ENCODE assay signal across 9 mouse cellular contexts in genomic region chr17:63677996-63678657, GRCm38 (mm10).
DNase-seq lines count a peak whose midpoint lies in the region; ATAC-seq and TF ChIP-seq lines count a peak whose summit lies in the region.
"Had no signal": no experiment of that assay in that cellular context is flagged by ENCODE, and none has a peak within 500 bp of the region (broad histone marks: within the 10 kb centered on the region; RNA-seq: fewer than 3 reads in every experiment).

No protein-coding gene starts in this region.

- no peak overlapping the region for H3K4me2 ChIP-seq in heart, embryonic 15.5 days

- no peaks in the 10 kb centered on the region for H3K36me3 ChIP-seq in heart, embryonic 15.5 days

- no peaks in the 10 kb centered on the region for H3K27me3 ChIP-seq in Patski
- H3K27me3 ChIP-seq in heart, embryonic 15.5 days: no peaks in the 10 kb centered on the region
- H3K27me3 ChIP-seq: megakaryocyte, embryonic 14.5 days had no signal

- POLR2A ChIA-PET in Patski (lab: Charles Lee): interaction anchor here (0.9 to 1.5 kb wide), 3 partner anchors 30 to 184 kb away, joined by 3 to 5 read pairs (median 3); no protein-coding TSS in a partner anchor

- no peak for TF ChIP-seq CTCF in Patski (IDR thresholded peaks at IDR 0.05)

- in situ Hi-C loops in Patski (cut with MboI; ENCODE audit: low pct_unique_long_range_greater_than_20kb): loop anchor here (5.0 kb wide), 1 partner anchor 34 kb away; no protein-coding TSS in a partner anchor

- ATAC-seq in Patski: peak; percentile 93
- peak; percentile 55; the same call in 1 of the 2 replicates for ATAC-seq in heart, embryonic 15.5 days (replicated peaks; ENCODE audit: insufficient number of reproducible peaks, insufficient read depth, low FRiP score, low read depth)

- DNase-seq in 3T3-L1 (ENCODE audit: low read depth, low spot score) (peak; percentile 100), Patski (ENCODE audit: low read depth, low spot score) (peak; percentile 98)
- peak; percentile 27 to 61 for DNase-seq in kidney, postnatal 36 days
- no peak for DNase-seq in layer of hippocampus, postnatal 36 days
- DNase-seq in thymus, postnatal 25 days: no peak
- DNase-seq in retina, postnatal 1 day: no peak
- DNase-seq in thymus, postnatal 0 days (ENCODE audit: low spot score): no peak

- H3K4me1 ChIP-seq in heart, embryonic 15.5 days (replicated peaks): no peaks in the 10 kb centered on the region
- H3K4me1 ChIP-seq: megakaryocyte, embryonic 14.5 days had no signal

- CTCF ChIA-PET in Patski (lab: Charles Lee): interaction anchor here (1.0 to 2.3 kb wide), 5 partner anchors 30 to 266 kb away, joined by 3 to 6 read pairs (median 3); no protein-coding TSS in a partner anchor

- no peak overlapping the region for H3K4me3 ChIP-seq in heart, embryonic 15.5 days

- peak overlapping the region; percentile 39 for H3K27ac ChIP-seq in heart, embryonic 15.5 days

- no peaks in the 10 kb centered on the region for H3K9me3 ChIP-seq in heart, embryonic 15.5 days (replicated peaks)

- 40% methylated on average over 3 of the region's 3 CpGs for WGBS in heart, embryonic 15.5 days

- no peak overlapping the region for H3K9ac ChIP-seq in heart, embryonic 15.5 days

Comparison
In these comparisons a context has a peak if more than half of its experiments do, and no peak if none do; other contexts are left out.
1. DNase-seq: peak in 3T3-L1 (single experiment), Patski (single experiment) and kidney, postnatal 36 days (2 of 2); none in layer of hippocampus, postnatal 36 days (0 of 2), thymus, postnatal 25 days (single experiment), retina, postnatal 1 day (single experiment) and thymus, postnatal 0 days (single experiment).